30 mouse cellular contexts compared by ENCODE assay signal in the genomic region with DNA sequence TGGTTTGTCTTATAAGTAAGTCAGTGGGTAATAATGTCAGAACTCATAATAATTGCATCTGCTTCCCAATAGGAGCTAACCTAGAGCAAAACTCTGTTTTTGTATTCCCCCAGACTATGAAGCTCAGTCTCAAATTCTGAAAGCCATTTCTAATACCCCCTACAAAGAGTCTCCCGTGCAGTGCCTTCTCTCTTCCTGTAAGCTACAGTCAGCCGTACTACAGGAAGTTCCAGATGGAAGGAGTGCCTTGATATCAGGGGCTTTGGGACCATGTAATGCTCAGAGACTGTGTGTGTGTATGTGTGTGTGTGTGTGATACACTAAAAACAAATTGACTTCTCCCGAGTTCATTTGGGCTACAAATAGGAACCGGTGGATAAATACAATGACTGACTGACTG.
"Had no signal": no experiment of that assay in that cellular context is flagged by ENCODE, and none has a peak within 500 bp of the region (broad histone marks: within the 10 kb centered on the region; RNA-seq: fewer than 3 reads in every experiment).

No protein-coding gene starts in this region.

- H3K4me1 ChIP-seq: heart, embryonic 10.5 days; heart, embryonic 12.5 days; hindbrain, embryonic 12.5 days; intestine, embryonic 15.5 days had no signal

- H3K27me3 ChIP-seq: heart, embryonic 12.5 days; heart, embryonic 13.5 days; heart, embryonic 15.5 days; hindbrain, embryonic 12.5 days; hindbrain, embryonic 13.5 days; hindbrain, embryonic 15.5 days; intestine, embryonic 15.5 days; kidney, embryonic 15.5 days had no signal

- ATAC-seq: hindbrain, embryonic 16.5 days; hindbrain, postnatal 0 days; inflammation-experienced regulatory T-cells, adult 6 months; intestine, embryonic 15.5 days; intestine, embryonic 16.5 days; intestine, postnatal 0 days had no signal

- DNase-seq: heart, postnatal 10 days; heart, postnatal 36 days; heart, postnatal 4 days; kidney, adult 11 months; kidney, adult 18-20 months; kidney, adult 2 months; kidney, adult 8-10 months; kidney, adult 9 months; kidney, postnatal 10 days; kidney, postnatal 14 days; kidney, postnatal 25 days; kidney, postnatal 4 days; layer of hippocampus, adult 9-11 months; layer of hippocampus, postnatal 36 days had no signal

- H3K4me3 ChIP-seq: heart, embryonic 10.5 days; heart, embryonic 12.5 days; heart, embryonic 13.5 days; heart, embryonic 15.5 days; hindbrain, embryonic 10.5 days; hindbrain, embryonic 12.5 days; hindbrain, embryonic 13.5 days; hindbrain, embryonic 15.5 days; intestine, embryonic 15.5 days; kidney, embryonic 15.5 days; layer of hippocampus, adult 2 months had no signal

- H3K9me3 ChIP-seq: heart, embryonic 10.5 days; heart, embryonic 13.5 days; heart, embryonic 15.5 days; hindbrain, embryonic 10.5 days; hindbrain, embryonic 12.5 days; hindbrain, embryonic 13.5 days; hindbrain, embryonic 15.5 days; intestine, embryonic 15.5 days; kidney, embryonic 15.5 days had no signal

- H3K36me3 ChIP-seq: heart, embryonic 10.5 days; heart, embryonic 12.5 days; heart, embryonic 13.5 days; heart, embryonic 15.5 days; hindbrain, embryonic 10.5 days; hindbrain, embryonic 12.5 days; hindbrain, embryonic 13.5 days; hindbrain, embryonic 15.5 days; intestine, embryonic 15.5 days; kidney, embryonic 15.5 days had no signal
